Mouse (Mus musculus) megakaryocyte, adult 5-6 weeks (primary cell): ENCODE measurements around the gene Hes6. TPM values are rescaled to one million over a fixed set of nuclear protein-coding genes. Genes with fewer than 3 reads are reported as not detected.

Source experiments
- total RNA-seq, 2 experiments: library from RNA; stranded (forward) in 1 of 2; stranded (reverse) in 1 of 2; fragments of 153-499, 151-499 nt in 1 of 2; fragments of 221-1000, 200-1000 nt in 1 of 2; gene quantifications; 2 replicates each; pipeline versions ENCODE4 v1.2.3 to v1.2.4; 2015 to 2017

Gene Hes6
- total RNA-seq, 2 experiments from 2014 or later: 29.1 to 37.5 TPM

Other genes with a start within 250 kb of the Hes6 start
- gene Ramp1, start 234.2 kb downstream of the Hes6 start, total RNA-seq (2015): 71.1 and 79.5 TPM in 2 replicates
- 75.2 and 81.4 TPM in 2 replicates for gene Ramp1, start 234.2 kb downstream of the Hes6 start, total RNA-seq (2017)
- gene Ube2f, start 163.7 kb downstream of the Hes6 start, total RNA-seq (2015): 94.5 and 117 TPM in 2 replicates
- gene Ube2f, start 163.7 kb downstream of the Hes6 start, total RNA-seq (2017): 59.1 and 63.1 TPM in 2 replicates
- 10.9 and 12.9 TPM in 2 replicates for gene Scly, start 115.7 kb downstream of the Hes6 start, total RNA-seq (2015)
- 15.3 and 16.8 TPM in 2 replicates for gene Scly, start 115.7 kb downstream of the Hes6 start, total RNA-seq (2017)
- gene Espnl, start 92.0 kb downstream of the Hes6 start, total RNA-seq (2015): not detected in 2 replicates
- not detected in 2 replicates for gene Espnl, start 92.0 kb downstream of the Hes6 start, total RNA-seq (2017)
- gene Klhl30, start 63.0 kb downstream of the Hes6 start, total RNA-seq (2015): not detected in 2 replicates
- gene Klhl30, start 63.0 kb downstream of the Hes6 start, total RNA-seq (2017): 0.11 TPM in 1 of 2 replicates, not detected in the other
- 0.07 TPM in 1 of 2 replicates, not detected in the other for gene Erfe, start 47.6 kb downstream of the Hes6 start, total RNA-seq (2015)
- not detected in 2 replicates for gene Erfe, start 47.6 kb downstream of the Hes6 start, total RNA-seq (2017)
- gene Ilkap, start 15.2 kb downstream of the Hes6 start, total RNA-seq (2015): 67.5 and 71.0 TPM in 2 replicates
- 90.9 and 102 TPM in 2 replicates for gene Ilkap, start 15.2 kb downstream of the Hes6 start, total RNA-seq (2017)
- 1.9 and 3.0 TPM in 2 replicates for gene Per2, start 45.3 kb upstream of the Hes6 start, total RNA-seq (2015)
- 1.9 and 2.0 TPM in 2 replicates for gene Per2, start 45.3 kb upstream of the Hes6 start, total RNA-seq (2017)
- 1.8 and 2.5 TPM in 2 replicates for gene Traf3ip1, start 80.6 kb upstream of the Hes6 start, total RNA-seq (2015)
- 2.4 and 2.9 TPM in 2 replicates for gene Traf3ip1, start 80.6 kb upstream of the Hes6 start, total RNA-seq (2017)
- gene Asb1, start 126.5 kb upstream of the Hes6 start, total RNA-seq (2015): 3.7 and 4.1 TPM in 2 replicates
- 5.9 and 11.7 TPM in 2 replicates for gene Asb1, start 126.5 kb upstream of the Hes6 start, total RNA-seq (2017)